Mouse (Mus musculus) hindbrain, embryonic 14.5 days (tissue): ENCODE measurements around the gene Mdga1. TPM values are rescaled to one million over a fixed set of nuclear protein-coding genes. Genes with fewer than 3 reads are reported as not detected.
A peak's percentile ranks its signal among the peaks of the same experiment; 100 is the strongest.

Experiments
- ATAC-seq: fragments of 200-750 bp; cut with Nextera tagmentation; 2 replicates; pipeline ENCODE4 v1.8.0; 2017; ENCODE audit warnings: moderate number of reproducible peaks, mild to moderate bottlenecking, moderate TSS enrichment, moderate library complexity; ENCODE audit not compliant: low FRiP score
- DNase-seq: peaks from one replicate; pipeline ENCODE4 v3.0.0-alpha.2; 2015; ENCODE audit warnings: low spot score
- H3K27ac ChIP-seq: fragments of 300-500 bp; sonication (generic); 2 replicates; pipeline ENCODE4 v1.5.1; 2014; ENCODE audit warnings: mild to moderate bottlenecking, moderate library complexity
- H3K27me3 ChIP-seq: fragments of 300-500 bp; sonication (generic); 2 replicates; pipeline ENCODE4 v1.6.1; 2014; ENCODE audit warnings: mild to moderate bottlenecking, low read length, mixed read lengths; ENCODE audit not compliant: control insufficient read depth, insufficient read depth
- H3K36me3 ChIP-seq: fragments of 300-500 bp; sonication (generic); replicated peaks from 2 replicates; pipeline ENCODE4 v1.6.1; 2014; ENCODE audit not compliant: control insufficient read depth, insufficient read depth
- H3K4me1 ChIP-seq: fragments of 300-500 bp; sonication (generic); replicated peaks from 2 replicates; pipeline ENCODE4 v1.6.1; 2014; ENCODE audit warnings: antibody characterized with exemption, low read length, mixed read lengths; ENCODE audit not compliant: control insufficient read depth, insufficient read depth
- H3K4me2 ChIP-seq: fragments of 300-500 bp; sonication (generic); replicated peaks from 2 replicates; pipeline ENCODE4 v1.6.1; 2014; ENCODE audit warnings: mild to moderate bottlenecking, moderate library complexity
- H3K4me3 ChIP-seq: fragments of 300-500 bp; sonication (generic); replicated peaks from 2 replicates; pipeline ENCODE4 v1.5.1; 2014; ENCODE audit warnings: mild to moderate bottlenecking, low read length
- H3K9ac ChIP-seq: fragments of 300-500 bp; sonication (generic); 2 replicates; pipeline ENCODE4 v1.6.1; 2014
- H3K9me3 ChIP-seq: fragments of 300-500 bp; sonication (generic); 2 replicates; pipeline ENCODE4 v1.6.1; 2016; ENCODE audit warnings: low read length; ENCODE audit not compliant: control insufficient read depth
- WGBS: fragments of 180-500 bp; shearing (Covaris S2); extraction: QIAGEN DNeasy Blood & Tissue Kit; methylation state at CpG from one replicate; pipeline ENCODE4 v1.1.7; 2014; 5-methylcytosine and 5-hydroxymethylcytosine counted together
- polyA plus RNA-seq: library from polyadenylated mRNA; unstranded; fragments of >200 nt; fragmentation: Nextera tagmentation; extraction: Ambion mirVana; gene quantifications from 2 replicates; pipeline ENCODE4 v1.2.1, GENCODE M21; 2014

The Mdga1 gene
- polyA plus RNA-seq, 1 experiment from 2014 or later: 17.6 TPM

GRCm38 (mm10) chr17:29870316-29870715 is 99.6 kb downstream of the Mdga1 start:
- no peak overlapping the region for H3K4me2 ChIP-seq
- H3K4me3 ChIP-seq: no peak overlapping the region
- no peak for ATAC-seq
- peaks cover 23% of the 10 kb centered on the region for H3K4me1 ChIP-seq
- no peak overlapping the region for H3K27ac ChIP-seq
- WGBS: 82% methylated on average over 12 of the region's 12 CpGs
- H3K9ac ChIP-seq: no peak overlapping the region
- H3K9me3 ChIP-seq: no peaks in the 10 kb centered on the region
- no peaks in the 10 kb centered on the region for H3K27me3 ChIP-seq
- DNase-seq: no peak
- no peaks in the 10 kb centered on the region for H3K36me3 ChIP-seq

GRCm38 (mm10) chr17:29865914-29866313 is 104.0 kb downstream of the Mdga1 start:
- H3K4me2 ChIP-seq: no peak overlapping the region
- no peak overlapping the region for H3K4me3 ChIP-seq
- DNase-seq (no peak), ATAC-seq (no peak)
- WGBS: 63% methylated on average over 6 of the region's 6 CpGs
- H3K9ac ChIP-seq: no peak overlapping the region
- no peaks in the 10 kb centered on the region for H3K27me3 ChIP-seq
- H3K27ac ChIP-seq: no peak overlapping the region
- no peaks in the 10 kb centered on the region for H3K9me3 ChIP-seq
- no peaks in the 10 kb centered on the region for H3K36me3 ChIP-seq
- H3K4me1 ChIP-seq: no peaks in the 10 kb centered on the region

GRCm38 (mm10) chr17:29864440-29864839 is 105.4 kb downstream of the Mdga1 start:
- Histone ChIP-seq H3K27ac (no peak overlapping the region), H3K9ac (no peak overlapping the region), H3K36me3 (no peaks in the 10 kb centered on the region), H3K27me3 (no peaks in the 10 kb centered on the region), H3K4me1 (no peaks in the 10 kb centered on the region), H3K4me3 (no peak overlapping the region), H3K9me3 (no peaks in the 10 kb centered on the region), H3K4me2 (no peak overlapping the region)
- DNase-seq: no peak
- no peak for ATAC-seq
- 66% methylated on average over 7 of the region's 7 CpGs for WGBS

- no peaks in the 10 kb centered on the region for H3K27me3 ChIP-seq
- WGBS: 84% methylated on average over 13 of the region's 13 CpGs
- H3K4me2 ChIP-seq: no peak overlapping the region
- no peaks in the 10 kb centered on the region for H3K9me3 ChIP-seq
- no peak overlapping the region for H3K4me3 ChIP-seq
- no peaks in the 10 kb centered on the region for H3K36me3 ChIP-seq
- ATAC-seq (no peak), DNase-seq (no peak)
- no peak overlapping the region for H3K9ac ChIP-seq
- peaks cover 6% of the 10 kb centered on the region; the same call in 1 of the 2 replicates for H3K4me1 ChIP-seq
- H3K27ac ChIP-seq: no peak overlapping the region
Observed at GRCm38 (mm10) chr17:29859788-29860283, 110.1 kb downstream of the Mdga1 start.

GRCm38 (mm10) chr17:29858764-29859163 is 111.1 kb downstream of the Mdga1 start:
- no peak overlapping the region for H3K4me3 ChIP-seq
- H3K9ac ChIP-seq: no peak overlapping the region
- DNase-seq (no peak), ATAC-seq (no peak)
- H3K27me3 ChIP-seq: no peaks in the 10 kb centered on the region
- H3K4me1 ChIP-seq: peaks cover 6% of the 10 kb centered on the region; the same call in 1 of the 2 replicates
- H3K36me3 ChIP-seq: no peaks in the 10 kb centered on the region
- 89% methylated on average over 3 of the region's 3 CpGs for WGBS
- no peaks in the 10 kb centered on the region for H3K9me3 ChIP-seq
- H3K27ac ChIP-seq: no peak overlapping the region
- H3K4me2 ChIP-seq: no peak overlapping the region

- Histone ChIP-seq H3K36me3 (no peaks in the 10 kb centered on the region), H3K27me3 (no peaks in the 10 kb centered on the region), H3K4me1 (peaks cover 11% of the 10 kb centered on the region; the same call in 1 of the 2 replicates), H3K4me3 (no peak overlapping the region), H3K9ac (no peak overlapping the region), H3K27ac (no peak overlapping the region), H3K9me3 (no peaks in the 10 kb centered on the region), H3K4me2 (no peak overlapping the region)
- ATAC-seq (no peak), DNase-seq (no peak)
- 62% methylated on average over 18 of the region's 18 CpGs for WGBS
Observed at GRCm38 (mm10) chr17:29855702-29856580, 113.9 kb downstream of the Mdga1 start.

- H3K9me3 ChIP-seq: no peaks in the 10 kb centered on the region
- no peak overlapping the region for H3K9ac ChIP-seq
- H3K4me3 ChIP-seq: no peak overlapping the region
- WGBS: 91% methylated on average over 4 of the region's 4 CpGs
- H3K36me3 ChIP-seq: no peaks in the 10 kb centered on the region
- no peak overlapping the region for H3K4me2 ChIP-seq
- DNase-seq (no peak), ATAC-seq (no peak)
- H3K27me3 ChIP-seq: no peaks in the 10 kb centered on the region
- peaks cover 11% of the 10 kb centered on the region; the same call in 1 of the 2 replicates for H3K4me1 ChIP-seq
- no peak overlapping the region for H3K27ac ChIP-seq
Observed at GRCm38 (mm10) chr17:29854835-29855234, 115.1 kb downstream of the Mdga1 start.

- WGBS: 70% methylated on average over 6 of the region's 6 CpGs
- Histone ChIP-seq H3K4me2 (no peak overlapping the region), H3K9ac (no peak overlapping the region), H3K36me3 (no peaks in the 10 kb centered on the region), H3K27me3 (no peaks in the 10 kb centered on the region), H3K9me3 (no peaks in the 10 kb centered on the region), H3K4me1 (peaks cover 11% of the 10 kb centered on the region; the same call in 1 of the 2 replicates), H3K4me3 (no peak overlapping the region), H3K27ac (no peak overlapping the region)
- ATAC-seq (no peak), DNase-seq (no peak)
Observed at GRCm38 (mm10) chr17:29854388-29854787, 115.5 kb downstream of the Mdga1 start.

GRCm38 (mm10) chr17:29852846-29853486 is 116.9 kb downstream of the Mdga1 start:
- H3K4me3 ChIP-seq: no peak overlapping the region
- no peak overlapping the region for H3K4me2 ChIP-seq
- ATAC-seq: no peak
- no peaks in the 10 kb centered on the region for H3K27me3 ChIP-seq
- DNase-seq: no peak
- H3K9ac ChIP-seq: no peak overlapping the region
- 43% methylated on average over 8 of the region's 8 CpGs for WGBS
- H3K27ac ChIP-seq: peak overlapping the region; percentile 16; the same call in 1 of the 2 replicates
- H3K36me3 ChIP-seq: no peaks in the 10 kb centered on the region
- H3K9me3 ChIP-seq: no peaks in the 10 kb centered on the region
- H3K4me1 ChIP-seq: peaks cover 11% of the 10 kb centered on the region; the same call in 1 of the 2 replicates
